In genomic region chr7:98359951-98360620, GRCm38 (mm10) we compare ENCODE assay signal across 8 mouse cellular contexts. TPM values are rescaled to one million over a fixed set of nuclear protein-coding genes. Genes with fewer than 3 reads are reported as not detected.
DNase-seq lines count a peak whose midpoint lies in the region; ATAC-seq and TF ChIP-seq lines count a peak whose summit lies in the region.

No protein-coding gene starts in this region.

- no peak for TF ChIP-seq CTCF in spleen, adult 2 months (IDR thresholded peaks at IDR 0.05; ENCODE audit: extremely low read depth, insufficient read depth, insufficient read length, insufficient replicate concordance)
- TF ChIP-seq CTCF in lung, adult 2 months (IDR thresholded peaks at IDR 0.05; ENCODE audit: insufficient read depth, low read length): no peak

- peaks cover 8% of the 10 kb centered on the region for H3K27me3 ChIP-seq in spleen, adult 2 months (ENCODE audit: control insufficient read depth, insufficient read depth, low read length)
- H3K27me3 ChIP-seq in intestine, embryonic 16.5 days (replicated peaks; ENCODE audit: control insufficient read depth, insufficient read depth, low read length): no peaks in the 10 kb centered on the region

- H3K9ac ChIP-seq in intestine, embryonic 16.5 days (ENCODE audit: low read depth, low read length): peak overlapping the region; percentile 73

- H3K4me1 ChIP-seq in spleen, adult 2 months (ENCODE audit: control insufficient read depth, insufficient read depth, insufficient read length): no peaks in the 10 kb centered on the region; the same call in 1 of the 2 replicates
- peaks cover 30% of the 10 kb centered on the region for H3K4me1 ChIP-seq in intestine, embryonic 16.5 days (ENCODE audit: control insufficient read depth, insufficient read depth, low read length)
- no peaks in the 10 kb centered on the region for H3K4me1 ChIP-seq in lung, adult 2 months (ENCODE audit: control insufficient read depth, insufficient read depth, low read length)

- WGBS in spleen, adult 2 months: 12% methylated on average over 33 of the region's 33 CpGs
- WGBS in intestine, embryonic 16.5 days: under 1% methylated on average over 33 of the region's 33 CpGs
- 3% methylated on average over 33 of the region's 33 CpGs for WGBS in lung, adult 2 months

- peak overlapping the region; percentile 1; the same call in 1 of the 2 replicates for H3K27ac ChIP-seq in spleen, adult 2 months (ENCODE audit: insufficient read depth, low read length)
- H3K27ac ChIP-seq in intestine, embryonic 16.5 days (ENCODE audit: low read length): peak overlapping the region; percentile 89

- ATAC-seq in granulocyte monocyte progenitor cell, adult 5-6 weeks (replicated peaks; ENCODE audit: poor library complexity, severe bottlenecking): peak; percentile 41
- ATAC-seq in intestine, embryonic 16.5 days: peak; percentile 51

- peak overlapping the region; percentile 95 for H3K4me2 ChIP-seq in intestine, embryonic 16.5 days (ENCODE audit: low read depth, low read length)

- H3K36me3 ChIP-seq in spleen, adult 2 months (ENCODE audit: control insufficient read depth, insufficient read depth, low read length): no peaks in the 10 kb centered on the region
- H3K36me3 ChIP-seq in intestine, embryonic 16.5 days (ENCODE audit: control insufficient read depth, insufficient read depth, low read length): no peaks in the 10 kb centered on the region

- H3K9me3 ChIP-seq in intestine, embryonic 16.5 days (ENCODE audit: control insufficient read depth, low read length): peaks cover 3% of the 10 kb centered on the region; the same call in 1 of the 2 replicates

- TF ChIP-seq POLR2A in spleen, adult 2 months (IDR thresholded peaks at IDR 0.05; ENCODE audit: low read depth, low read length): no peak
- no peak for TF ChIP-seq POLR2A in lung, adult 2 months (IDR thresholded peaks at IDR 0.05; ENCODE audit: borderline replicate concordance, extremely low read depth, low read depth, low read length)

- DNase-seq in spleen, adult 2 months (ENCODE audit: low read depth in 1 of 2, low spot score in 2 of 2): no peak
- no peak for DNase-seq in spleen, adult 18-20 months
- DNase-seq in embryo, embryonic 10.5 days (ENCODE audit: low spot score): peak; percentile 87
- peak; percentile 46 for DNase-seq in lung, adult 2 months
- peak; percentile 32 for DNase-seq in ovary, postnatal 14 days (ENCODE audit: low spot score)
- no peak for DNase-seq in spleen, adult 12 weeks (ENCODE audit: low spot score)

- peak overlapping the region; percentile 53; the same call in 1 of the 2 replicates for H3K4me3 ChIP-seq in spleen, adult 2 months (ENCODE audit: extremely low read depth, insufficient read depth, insufficient read length)
- peak overlapping the region; percentile 78 for H3K4me3 ChIP-seq in intestine, embryonic 16.5 days (ENCODE audit: low read length)
- H3K4me3 ChIP-seq in lung, adult 2 months (replicated peaks; ENCODE audit: extremely low read depth, low read depth, low read length): peak overlapping the region; percentile 67

RNA-seq across cellular contexts. Expression of gene Tsku, which starts 1.0 kb away (rescaled TPM):
- 9.4 and 12.0 TPM in 2 replicates for polyA plus RNA-seq in spleen, adult 2 months (2012; rRNA removed)
- 0.43 TPM in 1 of 2 replicates, not detected in the other for total RNA-seq in granulocyte monocyte progenitor cell, adult 5-6 weeks (2014; fragmentation: Nextera tagmentation)
- not detected in 2 replicates for total RNA-seq in granulocyte monocyte progenitor cell, adult 5-6 weeks (2017)
- polyA plus RNA-seq in intestine, embryonic 16.5 days (2015; fragmentation: Nextera tagmentation; extraction: Ambion mirVana): 6.2 and 7.5 TPM in 2 replicates
- 22.0 and 29.3 TPM in 2 replicates for polyA plus RNA-seq in lung, adult 2 months (2012; rRNA removed)

RNA-seq across cellular contexts. Expression of gene Acer3, which starts 39.1 kb away (rescaled TPM):
- 6.2 and 8.6 TPM in 2 replicates for polyA plus RNA-seq in spleen, adult 2 months (2012; rRNA removed)
- total RNA-seq in granulocyte monocyte progenitor cell, adult 5-6 weeks (2014; fragmentation: Nextera tagmentation): 42.7 and 49.6 TPM in 2 replicates
- total RNA-seq in granulocyte monocyte progenitor cell, adult 5-6 weeks (2017): 42.1 and 48.8 TPM in 2 replicates
- 17.1 and 20.5 TPM in 2 replicates for polyA plus RNA-seq in intestine, embryonic 16.5 days (2015; fragmentation: Nextera tagmentation; extraction: Ambion mirVana)
- polyA plus RNA-seq in lung, adult 2 months (2012; rRNA removed): 22.0 and 22.6 TPM in 2 replicates

Comparison
In these comparisons a context has a peak if more than half of its experiments do, and no peak if none do; other contexts are left out.
1. DNase-seq: peak in embryo, embryonic 10.5 days (single experiment), lung, adult 2 months (single experiment) and ovary, postnatal 14 days (single experiment); none in spleen, adult 2 months (0 of 2), spleen, adult 18-20 months (0 of 2) and spleen, adult 12 weeks (single experiment).
2. Peak in every context shown above with its lines, with median percentiles within 50 percentile points of each other: H3K4me3 ChIP-seq.